Mouse (Mus musculus) intestine, embryonic 16.5 days (tissue): ENCODE measurements around the gene Mvk. TPM values are rescaled to one million over a fixed set of nuclear protein-coding genes. Genes with fewer than 3 reads are reported as not detected.

Experiments used
- ATAC-seq: fragments of 200-750 bp; cut with Nextera tagmentation; 2 replicates; pipeline ENCODE4 v1.8.0; 2017; ENCODE audit warnings: moderate TSS enrichment, moderate library complexity
- H3K27ac ChIP-seq: fragments of 300-500 bp; sonication (generic); 2 replicates; pipeline ENCODE4 v1.5.1; 2014; ENCODE audit warnings: mild to moderate bottlenecking, low read length
- H3K27me3 ChIP-seq: fragments of 300-500 bp; sonication (generic); replicated peaks from 2 replicates; pipeline ENCODE4 v1.6.1; 2014; ENCODE audit warnings: low read length, control low read depth, mixed read lengths; ENCODE audit not compliant: control insufficient read depth, insufficient read depth
- H3K36me3 ChIP-seq: fragments of 300-500 bp; sonication (generic); 2 replicates; pipeline ENCODE4 v1.6.1; 2014; ENCODE audit warnings: low read length, control low read depth; ENCODE audit not compliant: control insufficient read depth, insufficient read depth
- H3K4me1 ChIP-seq: fragments of 300-500 bp; sonication (generic); 2 replicates; pipeline ENCODE4 v1.6.1; 2014; ENCODE audit warnings: low read length, control low read depth, mixed read lengths; ENCODE audit not compliant: control insufficient read depth, insufficient read depth
- H3K4me2 ChIP-seq: fragments of 300-500 bp; sonication (generic); 2 replicates; pipeline ENCODE4 v1.6.1; 2014; ENCODE audit warnings: low read depth, low read length, control low read depth
- H3K4me3 ChIP-seq: fragments of 300-500 bp; sonication (generic); 2 replicates; pipeline ENCODE4 v1.5.1; 2014; ENCODE audit warnings: mild to moderate bottlenecking, low read length
- H3K9ac ChIP-seq: fragments of 300-500 bp; sonication (generic); 2 replicates; pipeline ENCODE4 v1.6.1; 2014; ENCODE audit warnings: low read depth, low read length
- H3K9me3 ChIP-seq: fragments of 300-500 bp; sonication (generic); 2 replicates; pipeline ENCODE4 v1.6.1; 2016; ENCODE audit warnings: low read length, control low read depth; ENCODE audit not compliant: control insufficient read depth
- WGBS: fragments of 180-500 bp; shearing (Covaris S2); extraction: QIAGEN DNeasy Blood & Tissue Kit; methylation state at CpG from one replicate; pipeline ENCODE4 v1.1.7; 2014; 5-methylcytosine and 5-hydroxymethylcytosine counted together
- polyA plus RNA-seq: library from polyadenylated mRNA; unstranded; fragments of >200 nt; fragmentation: Nextera tagmentation; extraction: Ambion mirVana; gene quantifications from 2 replicates; pipeline ENCODE4 v1.2.1, GENCODE M21; 2015

Gene Mvk
- polyA plus RNA-seq, 1 experiment from 2014 or later: 61.7 TPM

DNA sequence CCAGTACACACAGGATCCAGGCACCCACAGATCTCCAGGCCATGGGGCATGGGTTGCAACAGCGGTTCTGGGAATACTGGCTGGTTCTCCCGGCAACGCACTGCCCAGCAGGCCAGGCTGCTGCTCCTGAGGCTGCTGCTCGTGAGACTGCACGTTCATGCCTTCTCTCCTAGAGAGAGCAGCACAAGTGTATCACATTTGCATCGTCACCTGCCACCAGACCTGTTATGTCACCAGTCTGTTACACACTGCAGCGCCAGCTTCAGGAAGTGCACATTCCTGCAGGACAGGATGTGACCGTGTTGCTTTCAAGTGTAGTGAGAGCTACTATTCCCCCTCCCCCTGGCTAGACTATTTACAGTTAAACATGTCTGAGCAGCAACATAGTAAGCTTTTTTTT, 27.2 kb upstream of the Mvk start:
- Histone ChIP-seq H3K27me3 (no peaks in the 10 kb centered on the region), H3K27ac (no peak overlapping the region), H3K4me3 (no peak overlapping the region), H3K4me1 (peaks cover 6% of the 10 kb centered on the region; the same call in 1 of the 2 replicates), H3K4me2 (no peak overlapping the region), H3K36me3 (peaks cover 30% of the 10 kb centered on the region), H3K9ac (no peak overlapping the region), H3K9me3 (no peaks in the 10 kb centered on the region)
- 83% methylated on average over 8 of the region's 8 CpGs for WGBS
- no peak for ATAC-seq

DNA sequence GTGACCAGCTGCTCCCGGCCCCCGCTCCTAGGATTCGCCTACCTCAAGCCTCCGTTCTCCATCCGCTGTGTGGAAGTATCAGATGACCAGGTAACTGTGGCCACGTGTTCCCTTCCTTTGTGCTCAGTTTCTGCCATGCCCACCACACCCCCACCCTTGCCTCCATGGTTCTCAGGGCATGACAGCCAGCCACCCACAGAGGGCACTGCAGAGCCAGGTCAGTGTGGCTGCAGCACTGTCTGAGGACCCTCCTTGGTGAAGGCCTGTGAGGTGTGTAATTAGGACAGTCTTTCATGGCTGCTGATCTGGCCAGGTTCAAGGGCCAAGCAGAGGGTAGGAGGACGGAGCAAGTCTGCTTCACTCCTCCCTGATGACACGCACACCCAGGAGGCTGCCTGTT, 25.5 kb upstream of the Mvk start:
- no peak for ATAC-seq
- H3K4me2 ChIP-seq: no peak overlapping the region
- no peak overlapping the region for H3K27ac ChIP-seq
- no peak overlapping the region for H3K9ac ChIP-seq
- 87% methylated on average over 8 of the region's 8 CpGs for WGBS
- H3K4me3 ChIP-seq: no peak overlapping the region
- H3K27me3 ChIP-seq: no peaks in the 10 kb centered on the region
- peaks cover 21% of the 10 kb centered on the region for H3K36me3 ChIP-seq
- H3K4me1 ChIP-seq: peaks cover 6% of the 10 kb centered on the region
- no peaks in the 10 kb centered on the region for H3K9me3 ChIP-seq

DNA sequence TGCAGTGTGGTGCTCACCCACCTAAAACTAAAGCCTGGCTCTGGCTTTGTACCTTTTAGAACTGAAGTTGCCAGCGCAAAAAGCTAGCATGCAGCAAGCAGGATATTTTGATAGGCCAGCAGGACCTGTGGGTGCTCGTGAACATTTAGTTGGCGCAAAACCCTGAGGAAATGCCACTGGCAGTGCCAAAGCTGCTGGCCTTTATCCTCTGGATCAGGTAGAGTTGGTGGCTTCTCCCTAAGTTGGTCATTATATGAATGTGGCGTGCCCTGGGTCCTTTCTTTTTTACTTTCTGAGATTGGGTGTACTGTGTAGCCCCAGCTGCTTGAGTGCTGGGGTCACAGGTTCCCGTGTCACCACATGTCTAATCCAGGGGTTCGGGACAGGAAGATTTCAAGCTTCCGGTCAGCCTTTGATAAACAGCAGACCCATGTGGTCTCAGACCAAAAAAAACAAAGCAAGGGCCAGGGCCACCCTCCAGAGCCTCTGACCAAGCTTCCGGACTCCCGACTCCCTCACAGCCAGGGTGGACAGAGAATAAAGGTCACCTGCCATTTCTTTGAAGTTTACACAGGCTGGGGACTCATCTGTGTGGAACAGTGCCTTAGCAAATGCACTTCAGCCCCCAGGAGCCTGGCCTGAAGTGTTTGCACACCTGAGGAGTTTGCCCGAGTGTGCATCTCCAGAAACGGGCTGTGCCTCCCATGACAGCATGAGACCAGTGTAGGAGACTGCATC, 22.3 kb upstream of the Mvk start:
- H3K4me2 ChIP-seq: no peak overlapping the region
- H3K4me3 ChIP-seq: no peak overlapping the region
- peaks cover 6% of the 10 kb centered on the region for H3K4me1 ChIP-seq
- 0 out of 2 replicates have a peak overlapping the region, but pooled peaks have one; percentile 38 for H3K9ac ChIP-seq
- H3K27me3 ChIP-seq: no peaks in the 10 kb centered on the region
- no peaks in the 10 kb centered on the region for H3K9me3 ChIP-seq
- H3K27ac ChIP-seq: no peak overlapping the region
- H3K36me3 ChIP-seq: peaks cover 13% of the 10 kb centered on the region
- 56% methylated on average over 11 of the region's 11 CpGs for WGBS
- ATAC-seq: peak; percentile 44

DNA sequence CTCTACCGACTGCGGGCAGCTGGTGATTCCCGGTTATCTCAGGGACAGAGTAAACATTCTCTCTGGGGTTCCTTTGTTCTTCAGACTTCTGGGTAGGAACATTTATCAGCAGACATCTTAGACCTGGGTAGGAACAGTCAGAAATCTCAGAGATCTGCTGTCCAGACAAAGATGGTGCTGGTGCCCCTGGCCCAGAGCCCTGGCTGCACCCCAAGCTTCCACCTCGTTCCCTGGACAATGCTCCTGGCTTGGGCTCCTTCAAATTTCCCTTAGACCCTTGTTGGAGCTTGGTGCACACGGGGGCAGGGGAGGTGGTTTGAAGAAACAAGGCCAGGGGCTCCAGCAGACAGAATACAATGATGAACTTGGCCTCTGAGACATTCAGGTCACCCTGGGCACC, 21.5 kb upstream of the Mvk start:
- ATAC-seq: no peak
- H3K27ac ChIP-seq: no peak overlapping the region
- no peaks in the 10 kb centered on the region for H3K27me3 ChIP-seq
- H3K9me3 ChIP-seq: no peaks in the 10 kb centered on the region
- peaks cover 6% of the 10 kb centered on the region for H3K4me1 ChIP-seq
- H3K9ac ChIP-seq: 0 out of 2 replicates have a peak overlapping the region, but pooled peaks have one; percentile 38
- peaks cover 12% of the 10 kb centered on the region for H3K36me3 ChIP-seq
- 17% methylated on average over 5 of the region's 5 CpGs for WGBS
- no peak overlapping the region for H3K4me2 ChIP-seq
- H3K4me3 ChIP-seq: no peak overlapping the region

DNA sequence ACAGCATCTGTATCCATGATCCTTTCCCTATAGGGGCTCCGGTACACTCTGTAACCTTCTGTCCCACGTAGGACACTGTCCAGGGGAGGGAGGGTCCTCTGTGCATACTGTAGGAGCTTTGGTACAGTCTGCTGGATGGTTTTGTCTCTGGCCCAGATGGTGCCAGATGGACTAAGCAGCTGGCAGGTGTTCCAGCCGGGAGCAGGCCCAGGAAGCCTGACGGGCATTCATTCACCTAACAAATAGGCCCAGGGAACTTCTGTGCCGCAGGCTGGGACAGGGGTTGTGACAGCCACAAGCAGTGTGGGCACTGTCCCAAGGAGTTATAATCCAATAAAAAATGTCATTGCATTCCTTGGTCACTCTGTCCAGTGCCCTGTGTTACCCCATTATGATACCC, 20.1 kb upstream of the Mvk start:
- ATAC-seq: no peak
- Histone ChIP-seq H3K27ac (no peak overlapping the region), H3K4me1 (peaks cover 6% of the 10 kb centered on the region), H3K9ac (no peak overlapping the region), H3K27me3 (no peaks in the 10 kb centered on the region), H3K36me3 (peaks cover 9% of the 10 kb centered on the region), H3K4me2 (no peak overlapping the region), H3K9me3 (no peaks in the 10 kb centered on the region), H3K4me3 (no peak overlapping the region)
- 68% methylated on average over 5 of the region's 5 CpGs for WGBS

DNA sequence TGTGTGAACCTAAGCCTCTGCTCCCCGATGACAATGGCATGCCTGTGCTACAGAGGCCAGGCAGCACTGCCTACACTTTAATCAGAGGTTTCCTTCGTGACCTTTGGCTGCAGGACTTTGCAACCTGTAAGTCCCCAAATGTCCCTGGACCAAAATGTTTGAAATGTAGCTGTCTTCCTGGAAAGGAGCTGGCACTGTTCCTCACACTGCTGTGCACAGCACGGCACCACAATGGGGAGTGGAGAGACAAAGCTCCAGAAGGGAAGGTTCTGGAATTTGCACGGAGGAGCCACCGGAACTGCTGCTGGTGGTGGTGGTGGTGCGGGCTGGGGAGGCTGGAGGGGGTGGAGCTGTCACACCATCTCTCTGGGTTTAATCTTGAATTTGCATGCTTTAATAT, 17.3 kb upstream of the Mvk start:
- no peaks in the 10 kb centered on the region for H3K9me3 ChIP-seq
- WGBS: 80% methylated on average over 6 of the region's 6 CpGs
- H3K4me1 ChIP-seq: peaks cover 6% of the 10 kb centered on the region
- no peak overlapping the region for H3K9ac ChIP-seq
- no peaks in the 10 kb centered on the region for H3K27me3 ChIP-seq
- ATAC-seq: no peak
- H3K36me3 ChIP-seq: no peaks in the 10 kb centered on the region
- H3K4me3 ChIP-seq: no peak overlapping the region
- no peak overlapping the region for H3K27ac ChIP-seq
- H3K4me2 ChIP-seq: no peak overlapping the region

DNA sequence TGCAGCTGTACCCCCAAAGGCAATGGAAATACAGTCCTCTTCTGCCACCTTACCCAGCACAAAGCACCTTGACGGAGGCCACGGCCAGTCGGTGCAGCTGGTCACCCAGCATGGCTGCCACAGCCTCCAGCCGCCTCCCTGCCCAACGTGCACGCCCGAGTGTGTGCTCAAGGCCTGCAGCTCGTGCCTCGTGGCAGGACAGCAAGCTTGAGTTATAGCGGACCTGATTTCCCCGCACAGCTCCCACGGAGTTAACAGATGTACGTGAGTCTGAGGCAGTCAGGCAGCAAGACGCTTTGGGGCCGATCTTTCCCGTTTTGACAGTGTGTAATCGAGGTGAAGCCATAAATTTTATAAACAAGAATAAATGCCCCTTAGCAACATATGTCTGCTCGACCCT, 15.4 kb upstream of the Mvk start:
- Histone ChIP-seq H3K9me3 (no peaks in the 10 kb centered on the region), H3K9ac (no peak overlapping the region), H3K36me3 (no peaks in the 10 kb centered on the region), H3K4me3 (no peak overlapping the region), H3K27me3 (no peaks in the 10 kb centered on the region), H3K4me1 (no peaks in the 10 kb centered on the region), H3K4me2 (no peak overlapping the region), H3K27ac (no peak overlapping the region)
- no peak for ATAC-seq
- 43% methylated on average over 18 of the region's 18 CpGs for WGBS

DNA sequence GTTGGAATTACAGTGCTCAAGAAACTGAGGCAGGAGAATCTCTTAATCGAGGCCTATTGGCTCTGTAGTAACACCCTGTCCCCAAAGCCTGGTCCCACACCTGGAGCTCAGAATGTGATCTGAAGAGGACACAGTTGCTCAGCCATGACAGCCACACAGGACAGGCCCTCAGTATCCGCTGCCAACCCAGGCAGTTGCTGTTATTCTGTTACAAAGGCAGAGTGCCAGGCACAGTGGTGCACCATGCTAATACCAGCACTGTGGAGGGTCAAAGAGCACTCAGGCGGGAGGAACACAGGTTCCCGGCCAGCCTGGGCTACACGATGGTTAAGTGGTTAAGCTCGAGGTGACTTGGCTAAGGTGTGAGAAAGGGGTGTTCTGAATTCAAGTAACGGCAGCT, 14.3 kb upstream of the Mvk start:
- no peaks in the 10 kb centered on the region for H3K27me3 ChIP-seq
- no peaks in the 10 kb centered on the region for H3K36me3 ChIP-seq
- no peak overlapping the region for H3K4me2 ChIP-seq
- H3K27ac ChIP-seq: no peak overlapping the region
- H3K4me1 ChIP-seq: no peaks in the 10 kb centered on the region
- H3K9me3 ChIP-seq: no peaks in the 10 kb centered on the region
- no peak overlapping the region for H3K4me3 ChIP-seq
- ATAC-seq: no peak
- 85% methylated on average over 7 of the region's 7 CpGs for WGBS
- no peak overlapping the region for H3K9ac ChIP-seq

DNA sequence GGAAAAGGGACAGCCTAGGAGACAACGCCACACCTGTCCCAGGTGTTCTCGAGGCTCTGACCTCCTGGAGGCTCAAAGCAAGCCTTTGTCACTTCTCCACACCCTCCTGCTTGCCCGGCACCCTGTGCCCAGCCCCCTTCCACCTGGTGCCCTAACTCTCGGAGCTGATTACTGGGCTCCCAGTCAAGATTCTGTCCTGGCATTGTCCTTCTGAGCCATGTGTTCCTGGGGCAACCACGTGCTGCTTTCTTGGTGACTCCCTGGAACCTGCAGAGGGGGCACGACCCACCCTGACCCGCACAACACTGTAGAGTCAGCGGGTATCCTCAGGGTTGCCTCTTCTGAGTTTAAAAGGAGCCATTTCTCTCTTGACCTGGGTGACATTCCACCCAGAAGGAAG, 9.7 kb upstream of the Mvk start:
- Histone ChIP-seq H3K9ac (no peak overlapping the region), H3K9me3 (no peaks in the 10 kb centered on the region), H3K27ac (no peak overlapping the region), H3K4me1 (no peaks in the 10 kb centered on the region), H3K4me3 (no peak overlapping the region), H3K36me3 (peaks cover 6% of the 10 kb centered on the region; the same call in 1 of the 2 replicates), H3K27me3 (no peaks in the 10 kb centered on the region), H3K4me2 (no peak overlapping the region)
- ATAC-seq: no peak
- WGBS: 94% methylated on average over 8 of the region's 8 CpGs

DNA sequence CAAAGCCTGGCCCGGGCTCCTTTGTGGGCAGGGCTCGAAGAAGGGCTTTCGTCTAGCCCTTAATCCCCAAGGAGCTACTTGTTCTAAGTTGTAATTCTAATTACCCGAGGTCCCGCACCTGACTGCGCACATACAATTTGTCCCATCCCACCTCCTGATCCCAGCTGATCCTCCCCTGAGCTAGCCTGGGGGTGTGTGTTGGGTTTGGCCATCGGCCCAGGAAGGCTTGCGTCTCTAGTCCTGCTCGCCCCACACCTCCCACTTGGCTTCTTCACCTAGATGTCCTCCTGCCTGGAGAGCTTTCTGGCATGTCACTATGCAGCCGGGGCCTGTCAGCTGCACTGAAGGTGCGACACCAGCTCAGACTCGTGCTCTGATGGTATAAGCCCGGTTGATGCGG, 8.5 kb upstream of the Mvk start:
- H3K9ac ChIP-seq: no peak overlapping the region
- no peaks in the 10 kb centered on the region for H3K4me1 ChIP-seq
- no peak for ATAC-seq
- peaks cover 6% of the 10 kb centered on the region; the same call in 1 of the 2 replicates for H3K36me3 ChIP-seq
- H3K9me3 ChIP-seq: no peaks in the 10 kb centered on the region
- no peak overlapping the region for H3K4me3 ChIP-seq
- H3K27ac ChIP-seq: no peak overlapping the region
- WGBS: 94% methylated on average over 14 of the region's 14 CpGs
- H3K4me2 ChIP-seq: no peak overlapping the region
- no peaks in the 10 kb centered on the region for H3K27me3 ChIP-seq
